Mouse (Mus musculus) lung, postnatal 4 days (tissue): ENCODE results near the gene Amtn.
A peak's percentile ranks its signal among the peaks of the same experiment; 100 is the strongest.
"Not testable (repeated sequence)": the region's sequence is repeated elsewhere in the genome, so short reads cannot be mapped to it uniquely, and the experiment has no call there.

Experiments used
- DNase-seq, 2 experiments: peaks; one replicate each; pipeline ENCODE4 v3.0.0; 2021

Amtn gene

DNA sequence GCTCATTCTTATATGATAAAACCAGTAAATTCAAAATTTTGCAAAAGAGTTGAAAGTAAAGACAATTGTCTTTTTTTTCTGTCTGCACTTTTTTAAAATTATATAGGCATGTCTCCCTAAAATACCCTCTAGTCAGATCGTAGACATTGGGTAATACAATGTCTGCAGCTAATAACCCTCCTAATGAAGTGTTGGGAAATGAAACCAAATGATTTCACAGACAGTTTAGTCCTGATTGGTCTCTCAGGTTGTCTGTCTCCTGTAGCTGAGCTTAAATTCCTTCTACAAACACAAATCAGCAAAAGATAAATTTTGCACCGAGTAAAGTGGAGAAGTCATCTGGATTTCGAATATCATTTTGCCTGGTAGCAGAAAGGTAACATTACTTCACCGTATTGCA lies at the start of gene Amtn:
TSS of gene Amtn (plus strand) at position 301 of the 400 bp plus-strand sequence.
- DNase-seq: no peak

DNA sequence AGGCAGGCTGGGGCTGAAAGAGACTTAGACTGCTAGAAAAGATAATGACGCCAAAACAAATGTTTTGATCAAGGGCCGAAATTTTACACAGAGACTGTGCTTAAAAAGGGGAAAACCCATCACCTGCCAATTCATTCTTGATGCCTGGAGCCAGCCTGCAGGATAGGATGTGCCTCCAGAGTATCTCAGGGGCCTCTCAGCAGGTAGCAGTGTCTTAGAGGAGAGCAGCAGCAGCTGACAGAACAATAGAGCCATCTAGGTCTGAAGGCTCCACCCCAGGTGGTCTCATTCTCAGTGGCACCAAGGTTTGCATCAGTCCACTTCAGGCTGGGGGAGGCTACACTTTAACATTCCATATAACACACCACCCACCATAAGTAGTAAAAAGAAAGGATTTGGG lies 27.4 kb upstream of the Amtn start:
- not testable (repeated sequence) for DNase-seq

DNA sequence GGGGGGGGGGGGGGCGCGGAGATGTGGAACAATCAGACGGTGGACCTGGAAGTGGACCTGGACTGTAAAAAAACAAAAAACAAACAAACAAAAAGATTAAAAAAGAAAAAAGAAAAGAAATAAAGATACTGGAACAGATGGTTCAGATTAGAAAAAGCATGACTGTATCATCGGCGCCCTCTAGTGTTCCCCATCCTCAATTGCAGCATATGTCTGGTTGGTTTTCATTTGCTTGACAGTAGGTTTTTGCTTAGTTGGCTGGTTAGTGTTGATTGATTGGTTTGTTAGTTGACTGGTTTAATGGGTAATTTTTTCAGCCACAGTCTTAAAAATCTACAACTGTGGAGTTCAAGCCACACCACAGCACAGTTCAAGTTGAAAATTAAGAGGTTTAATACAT lies 11.1 kb upstream of the Amtn start:
- DNase-seq: no peak

DNA sequence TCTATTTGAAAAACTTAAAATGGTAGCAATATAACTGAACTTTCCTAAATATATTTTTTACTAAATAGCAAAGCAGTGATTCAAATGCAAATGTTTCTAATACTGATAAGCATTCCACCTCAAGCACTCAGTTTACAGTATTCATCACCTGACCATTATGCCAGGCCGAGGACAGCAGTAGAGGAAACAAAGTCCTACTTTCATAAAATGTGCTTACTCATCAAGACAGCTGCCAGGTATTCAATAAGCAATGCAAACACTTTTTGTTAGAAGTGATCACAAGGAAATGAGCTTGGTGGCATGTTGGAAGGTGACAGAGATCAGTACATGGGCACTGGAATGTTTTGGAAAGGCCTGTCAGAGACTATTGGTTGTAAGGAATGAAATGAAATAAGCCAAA lies 9.0 kb upstream of the Amtn start:
- DNase-seq: no peak

DNA sequence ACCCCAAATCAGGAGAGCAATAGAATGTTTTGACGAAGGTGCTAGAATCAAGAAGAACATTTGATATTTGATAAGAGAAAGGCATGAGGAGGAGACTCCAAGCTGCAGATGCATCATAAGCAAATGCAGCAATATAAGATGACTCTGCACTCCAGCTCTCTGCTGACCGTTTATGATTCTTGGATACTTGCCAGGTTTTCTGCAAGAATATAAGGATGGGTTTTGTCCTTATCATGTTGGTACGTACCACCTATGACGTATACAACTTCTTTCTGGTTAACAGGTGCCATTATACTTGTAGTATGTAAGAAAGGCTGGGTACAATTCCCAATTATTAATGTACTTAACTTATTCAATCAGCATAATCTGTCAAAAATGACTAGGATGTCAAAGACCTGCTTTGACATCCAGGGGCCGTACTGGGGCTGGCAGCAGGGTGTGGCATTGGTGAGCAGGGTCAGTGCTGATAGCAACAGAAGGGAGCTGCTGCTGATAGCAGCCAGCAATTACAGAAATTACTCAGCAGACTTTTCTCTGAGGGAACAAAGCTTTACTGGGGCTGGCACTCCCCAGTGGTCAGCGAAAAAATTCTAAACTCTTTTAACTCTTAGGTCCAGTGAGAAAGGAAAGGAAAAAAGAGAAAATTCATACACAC lies 5.2 kb upstream of the Amtn start:
- DNase-seq: no peak

DNA sequence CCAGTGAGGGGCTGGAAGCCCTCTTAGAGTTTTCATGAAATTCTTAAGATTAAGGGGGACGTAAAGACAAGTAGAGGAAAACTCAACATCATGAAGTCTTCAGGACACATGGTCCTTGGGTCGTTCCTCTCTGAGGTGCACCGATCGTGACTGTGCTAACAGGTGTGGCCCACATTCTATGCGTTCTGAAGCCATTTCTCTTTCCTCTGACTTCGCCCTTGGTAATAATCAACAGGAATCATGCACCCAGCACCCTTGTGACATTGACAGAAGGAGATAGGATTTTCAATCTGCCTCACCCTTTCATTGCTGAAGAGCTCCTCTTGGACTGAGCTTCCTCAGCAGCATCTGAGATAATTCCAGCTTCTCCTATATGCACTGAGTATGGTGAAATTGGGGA lies 3.3 kb upstream of the Amtn start:
- no peak for DNase-seq

DNA sequence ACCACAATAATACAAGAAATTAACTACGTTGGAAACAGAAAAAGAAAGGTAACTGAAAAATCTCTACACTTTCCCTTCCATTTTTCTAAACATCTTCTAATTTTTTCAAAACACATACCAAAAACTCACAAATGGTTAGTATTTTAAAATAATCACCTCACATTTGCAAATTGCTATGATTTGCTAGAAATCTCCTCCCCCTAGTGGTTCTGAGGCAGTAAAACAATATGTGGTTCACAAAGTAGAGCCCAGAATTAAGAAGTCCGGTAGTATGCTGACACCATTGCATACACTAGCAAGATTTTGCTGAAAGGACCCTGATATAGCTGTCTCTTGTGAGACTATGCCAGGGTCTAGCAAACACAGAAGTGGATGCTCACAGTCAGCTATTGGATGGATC lies 16.1 kb downstream of the Amtn start:
- not testable (repeated sequence) for DNase-seq

DNA sequence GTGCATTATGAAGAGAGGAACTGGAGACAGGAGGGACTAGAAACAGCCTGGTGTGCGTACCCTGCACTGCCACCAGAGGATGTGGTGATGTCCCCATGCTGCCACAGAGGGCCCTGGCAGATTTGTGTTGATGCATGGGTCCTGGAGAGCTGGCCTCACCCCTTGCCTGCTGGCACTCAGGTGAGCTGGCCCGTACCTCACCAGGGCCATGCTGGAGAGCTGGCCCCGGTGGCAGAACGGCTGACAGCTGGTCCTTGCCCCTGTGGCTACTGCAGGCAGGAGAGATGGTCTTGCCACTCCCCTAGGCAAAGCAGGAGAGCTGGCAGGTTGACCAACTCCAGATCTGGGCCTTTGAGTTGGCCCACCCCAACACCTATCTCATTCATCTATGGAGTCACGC lies 22.7 kb downstream of the Amtn start:
- no peak for DNase-seq

DNA sequence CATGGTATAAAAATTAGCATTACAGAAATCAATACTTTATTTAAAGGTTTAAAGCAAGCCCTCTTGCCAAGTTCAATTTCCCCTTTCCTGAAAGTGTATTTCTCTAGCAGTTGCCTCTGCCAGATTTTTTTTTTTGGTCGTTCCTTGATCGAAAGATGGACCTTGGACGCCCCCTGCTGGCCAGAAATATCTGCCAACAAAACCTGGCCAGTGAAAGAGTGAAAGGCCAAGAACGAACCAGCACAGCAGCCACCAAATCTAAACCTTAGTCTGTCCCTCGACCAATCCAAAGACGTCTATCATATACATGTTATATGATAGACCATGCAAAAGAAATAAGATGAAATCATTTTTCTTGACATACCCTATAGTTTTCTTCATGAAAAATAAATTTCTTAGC lies 23.9 kb downstream of the Amtn start:
- DNase-seq: peak; percentile 47 to 63

DNA sequence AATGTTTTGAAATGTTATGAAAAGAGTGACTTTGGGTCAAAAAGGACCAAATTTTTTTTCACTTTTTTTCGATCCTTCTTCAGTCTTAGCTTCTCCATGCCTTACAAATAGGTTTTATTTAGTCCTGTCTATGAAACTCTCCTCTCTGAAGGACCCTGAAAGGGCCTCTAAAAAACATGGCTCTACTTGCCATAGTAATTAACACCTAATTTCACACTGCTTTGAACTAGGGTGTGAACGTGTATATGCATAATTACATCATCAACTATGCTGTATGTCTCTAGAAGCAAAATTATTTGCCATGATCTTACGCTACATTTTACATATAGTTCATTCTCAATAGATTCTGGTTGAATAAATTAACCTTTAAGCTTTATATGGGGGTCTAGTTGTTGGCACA lies 25.6 kb downstream of the Amtn start:
- DNase-seq: no peak

DNA sequence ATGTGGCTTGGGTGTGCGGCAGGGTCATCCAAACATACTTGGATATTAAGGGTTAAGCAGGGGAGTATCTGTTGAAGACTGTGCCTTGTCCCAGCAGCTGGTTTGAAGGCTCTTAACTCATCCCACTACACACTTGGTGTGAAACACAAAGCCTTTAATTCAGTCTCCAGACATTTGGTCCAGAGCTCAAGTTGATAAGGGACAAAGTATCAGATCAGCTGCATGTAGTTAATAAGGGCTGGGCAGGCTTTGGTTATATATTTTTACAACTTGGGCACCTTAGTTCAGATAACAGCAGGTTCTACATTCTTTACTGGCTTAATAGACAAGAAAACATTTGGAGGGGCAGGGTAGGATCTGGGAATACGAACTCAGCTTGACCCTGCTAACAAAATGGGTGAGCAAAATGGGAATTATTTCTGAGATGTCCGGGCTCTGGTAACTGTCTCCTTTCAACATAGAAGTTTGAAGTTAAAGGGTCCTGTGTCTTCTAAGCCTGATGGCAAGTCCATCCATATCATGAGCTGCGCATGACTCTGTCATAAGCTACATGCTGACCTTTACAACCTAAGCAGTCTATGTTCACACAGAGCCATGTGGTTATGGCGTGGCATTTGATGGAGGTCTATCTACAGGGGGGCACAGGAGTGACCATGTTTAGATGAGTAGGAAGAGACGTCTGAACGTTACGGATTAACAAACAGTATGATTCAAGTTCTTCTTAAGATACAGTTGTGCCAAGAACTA lies 44.6 kb downstream of the Amtn start:
- no peak for DNase-seq

DNA sequence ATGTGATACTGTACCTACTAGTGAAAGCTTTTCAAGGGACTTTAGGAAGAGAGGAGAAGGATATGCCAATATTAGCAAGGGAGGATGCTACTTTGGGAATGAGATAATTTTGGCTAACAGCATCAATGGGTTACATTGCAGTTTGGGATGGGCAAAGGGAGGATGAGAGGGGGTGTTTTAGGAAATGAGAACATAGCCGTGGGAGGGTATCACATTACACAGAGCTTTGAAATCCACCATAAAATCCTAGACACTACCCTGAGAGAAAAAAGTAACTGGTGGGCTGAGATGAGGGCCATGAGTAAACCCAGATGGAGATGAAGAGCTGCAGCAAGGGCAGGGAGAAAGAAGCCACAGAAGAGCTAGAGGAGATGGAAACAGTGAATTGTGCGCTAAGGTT lies 49.0 kb downstream of the Amtn start:
- not testable (repeated sequence) for DNase-seq

DNA sequence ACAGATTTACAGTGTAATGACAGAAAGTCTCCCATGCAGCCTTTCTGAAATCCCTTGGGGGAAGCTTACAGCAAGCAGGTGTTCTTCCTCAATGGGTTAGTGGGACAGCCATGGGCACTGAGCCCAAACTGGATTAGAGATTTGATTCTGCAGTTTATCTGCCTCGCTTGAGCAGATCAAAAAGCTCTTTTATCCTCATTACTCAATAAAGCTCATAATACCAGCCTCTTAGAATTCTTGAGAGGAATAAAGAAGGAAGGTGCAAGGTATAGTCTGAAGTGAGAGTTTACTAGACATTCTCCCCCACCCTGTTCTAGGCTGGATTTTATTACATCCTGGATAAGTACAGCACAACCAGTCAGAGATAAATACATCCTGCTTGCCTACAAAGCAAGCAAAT lies 50.8 kb downstream of the Amtn start:
- no peak for DNase-seq
